Mouse (Mus musculus) liver, adult 2 months (tissue): Measurements from ENCODE around the gene Fap. TPM values are rescaled to one million over a fixed set of nuclear protein-coding genes. Genes with fewer than 3 reads are reported as not detected.

Source experiments
- DNase-seq: peaks from one replicate; pipeline ENCODE4 v3.0.0-alpha.2; 2011; ENCODE audit warnings: low read depth, low spot score; ENCODE audit errors: extremely low read depth
- H3K27ac ChIP-seq: fragments of 200-500 bp; replicated peaks from 2 replicates; pipeline ENCODE4 v1.5.1; 2012; ENCODE audit warnings: low read depth, mild to moderate bottlenecking, control low read depth, inconsistent platforms, low read length; ENCODE audit not compliant: insufficient read depth
- H3K27me3 ChIP-seq: fragments of 200-500 bp; 2 replicates; pipeline ENCODE4 v1.6.1; 2012; ENCODE audit warnings: mild to moderate bottlenecking, moderate library complexity, low read length, inconsistent platforms; ENCODE audit not compliant: control insufficient read depth, insufficient read depth
- H3K36me3 ChIP-seq: fragments of 200-500 bp; 2 replicates; pipeline ENCODE4 v1.6.1; 2012; ENCODE audit warnings: low read length, inconsistent platforms; ENCODE audit not compliant: control insufficient read depth, insufficient read depth
- H3K4me1 ChIP-seq: fragments of 200-500 bp; 2 replicates; pipeline ENCODE4 v1.6.1; 2011; ENCODE audit warnings: low read length; ENCODE audit not compliant: control insufficient read depth, insufficient read depth
- H3K4me3 ChIP-seq: fragments of 200-500 bp; 2 replicates; pipeline ENCODE4 v1.5.1; 2011; ENCODE audit warnings: low read depth, mild to moderate bottlenecking, control low read depth, low read length, moderate library complexity; ENCODE audit not compliant: insufficient read depth
- H3K79me2 ChIP-seq: fragments of 200-500 bp; 2 replicates; pipeline ENCODE4 v1.6.1; 2012; ENCODE audit warnings: inconsistent platforms, mild to moderate bottlenecking, low read length, moderate library complexity; ENCODE audit not compliant: control insufficient read depth, insufficient read depth
- H3K9ac ChIP-seq: fragments of 200-500 bp; 2 replicates; pipeline ENCODE4 v1.6.1; 2012; ENCODE audit warnings: low read depth, mild to moderate bottlenecking, control low read depth, inconsistent platforms, low read length
- CTCF ChIP-seq: fragments of 200-500 bp; IDR thresholded peaks from 2 replicates; pipeline ENCODE4 v1.5.1; 2011; ENCODE audit warnings: low read depth, low read length, control low read depth
- POLR2A ChIP-seq: fragments of 200-500 bp; IDR thresholded peaks from 2 replicates; pipeline ENCODE4 v1.6.1; 2011; ENCODE audit warnings: low read length, control low read depth; ENCODE audit not compliant: insufficient read depth; ENCODE audit errors: extremely low read depth
- WGBS: fragments of 180-500 bp; shearing (Covaris S2); methylation state at CpG from one replicate; pipeline ENCODE4 v1.1.7; 2018; 5-methylcytosine and 5-hydroxymethylcytosine counted together
- polyA plus RNA-seq: library from polyadenylated mRNA; depleted of rRNA; stranded (reverse); fragments of >200 nt; gene quantifications from 2 replicates; pipeline ENCODE4 v1.2.3, GENCODE M21; 2012; rRNA removed
- total RNA-seq: library from RNA; depleted of rRNA; stranded (reverse); fragments of >200 nt; gene quantifications from 2 replicates; pipeline ENCODE4 v1.2.3, GENCODE M21; 2014; rRNA removed

Gene Fap
- total and polyA plus RNA-seq, 2 experiments: 0.20 to 0.74 TPM

- no peaks in the 10 kb centered on the region for H3K79me2 ChIP-seq
- 35% methylated on average over 9 of the region's 9 CpGs for WGBS
- H3K36me3 ChIP-seq: no peaks in the 10 kb centered on the region
- H3K27me3 ChIP-seq: no peaks in the 10 kb centered on the region
- no peak overlapping the region for H3K27ac ChIP-seq
- H3K9ac ChIP-seq: no peak overlapping the region
- DNase-seq: peak; percentile 28
- H3K4me3 ChIP-seq: no peak overlapping the region
- peak; percentile 47 for TF ChIP-seq CTCF
- no peak for TF ChIP-seq POLR2A
- H3K4me1 ChIP-seq: peaks cover 2% of the 10 kb centered on the region; the same call in 1 of the 2 replicates
These were observed 115.8 kb downstream of the Fap start for GRCm38 (mm10) chr2:62458070-62458469.

- Histone ChIP-seq H3K27ac (no peak overlapping the region), H3K79me2 (no peaks in the 10 kb centered on the region), H3K27me3 (no peaks in the 10 kb centered on the region), H3K4me3 (no peak overlapping the region), H3K4me1 (peaks cover 2% of the 10 kb centered on the region; the same call in 1 of the 2 replicates), H3K9ac (no peak overlapping the region), H3K36me3 (no peaks in the 10 kb centered on the region)
- DNase-seq: peak; percentile 66
- TF ChIP-seq POLR2A (no peak), CTCF (no peak)
- 49% methylated on average over 11 of the region's 11 CpGs for WGBS
These were observed 118.9 kb downstream of the Fap start for GRCm38 (mm10) chr2:62454991-62455390.

DNA sequence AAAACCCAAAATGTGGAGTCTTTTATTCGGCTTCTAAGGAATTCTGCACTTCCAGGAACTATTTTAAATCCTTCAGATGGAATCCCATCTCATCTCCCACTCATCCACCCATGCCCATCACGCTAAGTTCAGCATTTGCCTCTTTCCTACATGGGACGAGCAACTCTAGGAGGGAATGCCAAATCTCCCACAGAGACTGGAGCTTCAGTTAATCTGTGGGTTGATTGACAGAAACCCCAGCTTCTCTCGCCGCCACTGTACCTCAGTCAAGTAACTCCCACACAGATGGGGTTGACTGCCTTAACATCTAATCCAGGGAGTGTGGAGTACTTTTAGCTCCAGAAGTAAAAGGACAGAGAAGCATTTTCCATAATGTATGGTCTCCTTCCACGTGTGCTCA lies 119.8 kb downstream of the Fap start:
- H3K4me1 ChIP-seq: peaks cover 2% of the 10 kb centered on the region; the same call in 1 of the 2 replicates
- DNase-seq: no peak
- no peaks in the 10 kb centered on the region for H3K36me3 ChIP-seq
- H3K27ac ChIP-seq: no peak overlapping the region
- TF ChIP-seq POLR2A: no peak
- no peaks in the 10 kb centered on the region for H3K79me2 ChIP-seq
- H3K27me3 ChIP-seq: no peaks in the 10 kb centered on the region
- WGBS: 84% methylated on average over 6 of the region's 6 CpGs
- H3K4me3 ChIP-seq: no peak overlapping the region
- no peak overlapping the region for H3K9ac ChIP-seq

Other genes starting within 250 kb of the Fap start
- 122 and 132 TPM in 2 replicates for gene Dpp4, start 161.8 kb downstream of the Fap start, total RNA-seq
- gene Dpp4, start 161.8 kb downstream of the Fap start, polyA plus RNA-seq: 27.5 and 31.0 TPM in 2 replicates
- not detected in 2 replicates for gene Gcg, start 90.4 kb downstream of the Fap start, total RNA-seq
- gene Gcg, start 90.4 kb downstream of the Fap start, polyA plus RNA-seq: not detected in 2 replicates
- 21.0 and 27.9 TPM in 2 replicates for gene Ifih1, start 72.2 kb upstream of the Fap start, total RNA-seq
- gene Ifih1, start 72.2 kb upstream of the Fap start, polyA plus RNA-seq: 6.0 and 7.4 TPM in 2 replicates
- gene Gca, start 90.2 kb upstream of the Fap start, total RNA-seq: 3.0 and 4.9 TPM in 2 replicates
- gene Gca, start 90.2 kb upstream of the Fap start, polyA plus RNA-seq: 4.0 TPM in 2 replicates